Mouse (Mus musculus): ENCODE results near the gene N4bp2.

N4bp2 gene

GRCm38 (mm10) chr5:65823601-65824133 is 60.3 kb downstream of the N4bp2 start:
- in situ Hi-C loops (cut with MboI; ENCODE audit: unreplicated experiment in 2 of 2): loop anchor here in 1 of 2 experiments (25.0 kb wide), 2 partner anchors 264 to 414 kb away; no protein-coding TSS in a partner anchor

- in situ Hi-C loops (cut with MboI; ENCODE audit: unreplicated experiment in 2 of 2): loop anchor here in 1 of 2 experiments (25.0 kb wide), 1 partner anchor 311 kb away; no protein-coding TSS in a partner anchor
These were observed 63.2 kb downstream of the N4bp2 start for GRCm38 (mm10) chr5:65826476-65826875.

- in situ Hi-C loops (cut with MboI; ENCODE audit: unreplicated experiment in 2 of 2): loop anchor here in 1 of 2 experiments (25.0 kb wide), 1 partner anchor 310 kb away; no protein-coding TSS in a partner anchor
These were observed 63.8 kb downstream of the N4bp2 start for GRCm38 (mm10) chr5:65827102-65827501.

- in situ Hi-C loops (cut with MboI; ENCODE audit: unreplicated experiment in 2 of 2): loop anchor here in 1 of 2 experiments (25.0 kb wide), 1 partner anchor 309 kb away; no protein-coding TSS in a partner anchor
These were observed 64.9 kb downstream of the N4bp2 start for GRCm38 (mm10) chr5:65828261-65828660.

GRCm38 (mm10) chr5:65829059-65829458 is 65.7 kb downstream of the N4bp2 start:
- in situ Hi-C loops (cut with MboI; ENCODE audit: unreplicated experiment in 2 of 2): loop anchor here in 1 of 2 experiments (25.0 kb wide), 1 partner anchor 308 kb away; no protein-coding TSS in a partner anchor

GRCm38 (mm10) chr5:65831917-65832618 is 68.7 kb downstream of the N4bp2 start:
- in situ Hi-C loops (cut with MboI; ENCODE audit: unreplicated experiment in 2 of 2): loop anchor here (5.0 to 25.0 kb wide), 3 partner anchors 55 to 305 kb away; no protein-coding TSS in a partner anchor

GRCm38 (mm10) chr5:65833092-65833491 is 69.8 kb downstream of the N4bp2 start:
- in situ Hi-C loops (cut with MboI; ENCODE audit: unreplicated experiment in 2 of 2): loop anchor here (5.0 to 25.0 kb wide), 3 partner anchors 54 to 304 kb away; no protein-coding TSS in a partner anchor

GRCm38 (mm10) chr5:65833766-65834498 is 70.6 kb downstream of the N4bp2 start:
- in situ Hi-C loops (cut with MboI; ENCODE audit: unreplicated experiment in 2 of 2): loop anchor here (5.0 to 25.0 kb wide), 3 partner anchors 53 to 303 kb away; no protein-coding TSS in a partner anchor

- in situ Hi-C loops (cut with MboI; ENCODE audit: unreplicated experiment in 2 of 2): loop anchor here in 1 of 2 experiments (25.0 kb wide), 1 partner anchor 299 kb away; no protein-coding TSS in a partner anchor
These were observed 74.7 kb downstream of the N4bp2 start for GRCm38 (mm10) chr5:65838053-65838452.

- in situ Hi-C loops (cut with MboI; ENCODE audit: unreplicated experiment in 2 of 2): loop anchor here in 1 of 2 experiments (25.0 kb wide), 1 partner anchor 294 kb away; no protein-coding TSS in a partner anchor
These were observed 79.6 kb downstream of the N4bp2 start for GRCm38 (mm10) chr5:65842947-65843346.

GRCm38 (mm10) chr5:65846534-65846933 is 83.2 kb downstream of the N4bp2 start:
- in situ Hi-C loops (cut with MboI; ENCODE audit: unreplicated experiment in 2 of 2): loop anchor here in 1 of 2 experiments (25.0 kb wide), 1 partner anchor 291 kb away; no protein-coding TSS in a partner anchor

GRCm38 (mm10) chr5:65846958-65847357 is 83.6 kb downstream of the N4bp2 start:
- in situ Hi-C loops (cut with MboI; ENCODE audit: unreplicated experiment in 2 of 2): loop anchor here in 1 of 2 experiments (25.0 kb wide), 1 partner anchor 290 kb away; no protein-coding TSS in a partner anchor

GRCm38 (mm10) chr5:65847656-65848055 is 84.3 kb downstream of the N4bp2 start:
- in situ Hi-C loops (cut with MboI; ENCODE audit: unreplicated experiment in 2 of 2): loop anchor here in 1 of 2 experiments (25.0 kb wide), 1 partner anchor 290 kb away; no protein-coding TSS in a partner anchor

- in situ Hi-C loops (cut with MboI; ENCODE audit: unreplicated experiment in 2 of 2): loop anchor here in 1 of 2 experiments (10.0 kb wide), 1 partner anchor 336 kb away; no protein-coding TSS in a partner anchor
These were observed 87.4 kb downstream of the N4bp2 start for GRCm38 (mm10) chr5:65850765-65851164.

- in situ Hi-C loops (cut with MboI; ENCODE audit: unreplicated experiment in 2 of 2): loop anchor here in 1 of 2 experiments (5.0 to 10.0 kb wide), 2 partner anchors 340 to 362 kb away; partner anchors contain the start of gene Gm43552
These were observed 91.5 kb downstream of the N4bp2 start for GRCm38 (mm10) chr5:65854786-65855191.

GRCm38 (mm10) chr5:65855571-65855970 is 92.2 kb downstream of the N4bp2 start:
- in situ Hi-C loops (cut with MboI; ENCODE audit: unreplicated experiment in 2 of 2): loop anchor here in 1 of 2 experiments (5.0 to 10.0 kb wide), 2 partner anchors 341 to 363 kb away; partner anchors contain the start of gene Gm43552

- in situ Hi-C loops (cut with MboI; ENCODE audit: unreplicated experiment in 2 of 2): loop anchor here in 1 of 2 experiments (5.0 to 10.0 kb wide), 2 partner anchors 342 to 364 kb away; partner anchors contain the start of gene Gm43552
These were observed 93.5 kb downstream of the N4bp2 start for GRCm38 (mm10) chr5:65856591-65857411.

- in situ Hi-C loops (cut with MboI; ENCODE audit: unreplicated experiment in 2 of 2): loop anchor here in 1 of 2 experiments (5.0 to 10.0 kb wide), 2 partner anchors 343 to 366 kb away; partner anchors contain the start of gene Gm43552
These were observed 94.6 kb downstream of the N4bp2 start for GRCm38 (mm10) chr5:65857935-65858334.

- in situ Hi-C loops (cut with MboI; ENCODE audit: unreplicated experiment in 2 of 2): loop anchor here in 1 of 2 experiments (5.0 to 10.0 kb wide), 2 partner anchors 344 to 366 kb away; partner anchors contain the start of gene Gm43552
These were observed 95.0 kb downstream of the N4bp2 start for GRCm38 (mm10) chr5:65858355-65858754.

All from v-Abl transformed pro-B cells (cell line).